Mouse (Mus musculus) left cerebral cortex, adult 9 months (tissue): Measurements from ENCODE around the gene Slc35f1.

Experiments
- DNase-seq, 2 experiments: peaks; one replicate each; pipeline ENCODE4 v3.0.0; 2022; ENCODE audit warnings: low spot score in 2 of 2

Slc35f1 gene

DNA sequence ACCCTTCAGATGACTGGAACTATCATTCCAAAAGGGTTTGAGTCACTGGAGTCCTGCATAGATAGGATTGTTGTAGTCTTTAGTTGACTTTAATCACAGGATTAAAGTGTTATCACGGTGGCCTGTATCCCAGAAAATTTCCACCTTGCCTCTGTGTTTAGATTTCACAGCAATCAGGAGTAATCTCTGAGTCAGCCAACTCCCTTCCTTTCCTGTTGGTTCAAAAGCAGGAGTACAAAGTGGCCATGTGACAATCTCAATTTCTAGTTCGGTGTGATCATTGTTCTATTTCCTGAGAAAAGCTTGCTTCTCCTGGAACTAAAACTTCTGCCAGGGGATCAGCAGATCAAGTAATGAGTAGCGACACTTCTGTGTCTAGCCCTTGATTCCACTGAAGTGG, 410.5 kb downstream of the Slc35f1 start:
- DNase-seq = no peak

GRCm38 (mm10) chr10:53101412-53101811, 411.1 kb downstream of the Slc35f1 start:
- DNase-seq = no peak

GRCm38 (mm10) chr10:53102423-53102822, 412.1 kb downstream of the Slc35f1 start:
- no peak for DNase-seq

- DNase-seq = peak in 1 of 2 experiments; percentile 34
These were observed 424.7 kb downstream of the Slc35f1 start for GRCm38 (mm10) chr10:53115028-53115427.

GRCm38 (mm10) chr10:53115673-53116398, 425.5 kb downstream of the Slc35f1 start:
- no peak for DNase-seq

- no peak for DNase-seq
These were observed 430.3 kb downstream of the Slc35f1 start for GRCm38 (mm10) chr10:53120608-53121007.

- DNase-seq = peak in 1 of 2 experiments; percentile 34
These were observed 434.0 kb downstream of the Slc35f1 start for GRCm38 (mm10) chr10:53124365-53124764.

- no peak for DNase-seq
These were observed 442.4 kb downstream of the Slc35f1 start for GRCm38 (mm10) chr10:53132707-53133106.

- no peak for DNase-seq
These were observed 460.0 kb downstream of the Slc35f1 start for GRCm38 (mm10) chr10:53150321-53150720.

DNA sequence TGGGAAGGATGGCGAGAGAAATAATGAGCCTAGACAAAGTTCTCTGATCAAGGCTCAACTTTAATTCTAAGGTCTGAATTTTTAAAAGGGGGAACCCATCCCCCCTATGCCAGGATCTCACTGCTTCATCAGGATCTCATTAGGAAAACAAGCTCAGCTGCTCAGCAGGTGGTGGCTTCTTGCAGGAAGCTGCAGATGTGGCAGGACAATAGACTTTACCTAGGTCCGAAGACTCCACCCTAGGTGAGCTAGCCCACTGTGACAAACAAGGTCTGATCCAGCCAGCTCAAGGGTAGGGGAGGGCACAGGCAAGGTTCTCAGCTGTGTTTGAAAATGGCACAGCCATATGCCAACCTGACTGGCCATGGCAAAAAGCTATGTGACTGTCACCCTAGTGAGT, 460.6 kb downstream of the Slc35f1 start:
- no peak for DNase-seq

DNA sequence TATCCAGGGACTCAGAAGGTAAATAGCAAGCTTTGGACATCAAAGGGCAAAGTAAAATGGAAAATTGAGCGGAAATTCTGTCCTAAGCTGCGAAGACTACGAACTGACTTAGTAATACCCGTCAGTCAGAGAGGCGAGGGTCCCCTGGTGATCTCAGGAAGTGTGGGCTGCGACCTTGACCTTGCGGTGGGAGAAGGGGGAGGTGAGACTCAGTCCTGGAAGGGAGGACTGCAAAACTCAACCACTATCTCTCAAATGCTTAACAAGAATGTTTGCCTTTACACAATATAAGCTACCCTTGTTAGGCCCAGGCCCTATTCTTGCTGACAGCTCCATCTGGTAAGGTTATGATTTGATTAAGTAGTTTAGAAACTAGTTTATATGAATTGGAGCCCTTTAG, 466.0 kb downstream of the Slc35f1 start:
- DNase-seq = no peak

GRCm38 (mm10) chr10:53157740-53158139, 467.4 kb downstream of the Slc35f1 start:
- DNase-seq = no peak
